Mouse (Mus musculus) midbrain, embryonic 11.5 days (tissue): Measurements from ENCODE around the gene 1700067K01Rik. TPM values are rescaled to one million over a fixed set of nuclear protein-coding genes. Genes with fewer than 3 reads are reported as not detected.
"Not testable (repeated sequence)": the region's sequence is repeated elsewhere in the genome, so short reads cannot be mapped to it uniquely, and the experiment has no call there.

Source experiments
- ATAC-seq: fragments of 200-750 bp; cut with Nextera tagmentation; 2 replicates; pipeline ENCODE4 v1.8.0; 2017; ENCODE audit warnings: moderate TSS enrichment, moderate library complexity; ENCODE audit not compliant: low FRiP score
- DNase-seq: peaks from one replicate; pipeline ENCODE4 v3.0.0; 2015; ENCODE audit warnings: low spot score; ENCODE audit errors: missing footprints
- H3K27ac ChIP-seq: fragments of 300-500 bp; sonication (generic); 2 replicates; pipeline ENCODE4 v1.5.1; 2014; ENCODE audit warnings: low read depth, low read length
- H3K27me3 ChIP-seq: fragments of 300-500 bp; sonication (generic); 2 replicates; pipeline ENCODE4 v1.6.1; 2014; ENCODE audit warnings: mild to moderate bottlenecking, low read length, moderate library complexity, mixed read lengths; ENCODE audit not compliant: control insufficient read depth, insufficient read depth
- H3K36me3 ChIP-seq: fragments of 300-500 bp; sonication (generic); 2 replicates; pipeline ENCODE4 v1.6.1; 2014; ENCODE audit warnings: mild to moderate bottlenecking, low read length, moderate library complexity, mixed read lengths; ENCODE audit not compliant: control insufficient read depth, insufficient read depth
- H3K4me1 ChIP-seq: fragments of 300-500 bp; sonication (generic); 2 replicates; pipeline ENCODE4 v1.6.1; 2014; ENCODE audit warnings: low read length; ENCODE audit not compliant: control insufficient read depth, insufficient read depth
- H3K4me2 ChIP-seq: fragments of 300-500 bp; sonication (generic); 2 replicates; pipeline ENCODE4 v1.6.1; 2014; ENCODE audit warnings: mild to moderate bottlenecking, moderate library complexity
- H3K4me3 ChIP-seq: fragments of 300-500 bp; sonication (generic); 2 replicates; pipeline ENCODE4 v1.5.1; 2014; ENCODE audit warnings: low read depth, low read length
- H3K9ac ChIP-seq: fragments of 300-500 bp; sonication (generic); 2 replicates; pipeline ENCODE4 v1.6.1; 2014; ENCODE audit warnings: low read length
- H3K9me3 ChIP-seq: fragments of 300-500 bp; sonication (generic); 2 replicates; pipeline ENCODE4 v1.6.1; 2016; ENCODE audit warnings: low read length; ENCODE audit not compliant: control insufficient read depth
- WGBS: fragments of 180-500 bp; shearing (Covaris S2); extraction: QIAGEN DNeasy Blood & Tissue Kit; methylation state at CpG from one replicate; pipeline ENCODE4 v1.1.7; 2014; 5-methylcytosine and 5-hydroxymethylcytosine counted together
- polyA plus RNA-seq: library from polyadenylated mRNA; unstranded; fragments of >200 nt; fragmentation: Nextera tagmentation; extraction: Ambion mirVana; gene quantifications from 2 replicates; pipeline ENCODE4 v1.2.1, GENCODE M21; 2014

Gene 1700067K01Rik
- polyA plus RNA-seq, 1 experiment from 2014 or later, result 0.56 TPM

GRCm38 (mm10) chr8:83980250-83980649, 21.1 kb upstream of the 1700067K01Rik start:
- Histone ChIP-seq H3K9ac (no peak overlapping the region), H3K4me1 (no peaks in the 10 kb centered on the region), H3K9me3 (no peaks in the 10 kb centered on the region), H3K27me3 (no peaks in the 10 kb centered on the region), H3K4me2 (no peak overlapping the region), H3K36me3 (peaks cover 12% of the 10 kb centered on the region), H3K4me3 (no peak overlapping the region), H3K27ac (no peak overlapping the region)
- 92% methylated on average over 1 of the region's 1 CpGs for WGBS
- ATAC-seq (no peak), DNase-seq (no peak)

DNA sequence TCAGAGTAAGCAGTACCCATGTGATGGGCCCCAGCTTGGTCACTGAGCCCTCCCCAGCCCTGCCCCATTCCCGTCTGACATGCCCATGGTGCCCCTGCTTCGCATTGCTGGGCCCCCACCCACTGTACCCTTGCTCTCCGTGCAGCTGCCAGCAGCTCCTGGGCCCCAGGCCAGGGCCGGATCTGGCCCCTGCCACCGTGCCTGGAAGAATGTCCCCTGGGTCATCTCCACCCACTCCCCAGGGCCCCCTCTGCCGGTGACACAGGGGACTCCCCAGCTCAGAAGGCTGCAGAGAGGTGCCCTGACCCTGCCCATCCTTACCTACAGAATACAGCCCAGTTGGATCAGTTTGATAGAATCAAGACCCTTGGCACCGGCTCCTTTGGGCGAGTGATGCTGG, 20.5 kb upstream of the 1700067K01Rik start:
- 90% methylated on average over 8 of the region's 8 CpGs for WGBS
- Histone ChIP-seq H3K4me3 (no peak overlapping the region), H3K4me2 (no peak overlapping the region), H3K9me3 (no peaks in the 10 kb centered on the region), H3K36me3 (peaks cover 12% of the 10 kb centered on the region), H3K27me3 (no peaks in the 10 kb centered on the region), H3K4me1 (no peaks in the 10 kb centered on the region), H3K9ac (no peak overlapping the region), H3K27ac (no peak overlapping the region)
- DNase-seq, result no peak
- ATAC-seq, result no peak

GRCm38 (mm10) chr8:83981533-83981932, 19.8 kb upstream of the 1700067K01Rik start:
- H3K9ac ChIP-seq, result no peak overlapping the region
- no peak for DNase-seq
- H3K27me3 ChIP-seq, result no peaks in the 10 kb centered on the region
- no peaks in the 10 kb centered on the region for H3K4me1 ChIP-seq
- H3K4me2 ChIP-seq, result no peak overlapping the region
- peaks cover 13% of the 10 kb centered on the region for H3K36me3 ChIP-seq
- WGBS, result 97% methylated on average over 7 of the region's 7 CpGs
- ATAC-seq, result no peak
- no peak overlapping the region for H3K27ac ChIP-seq
- H3K9me3 ChIP-seq, result no peaks in the 10 kb centered on the region
- H3K4me3 ChIP-seq, result no peak overlapping the region

DNA sequence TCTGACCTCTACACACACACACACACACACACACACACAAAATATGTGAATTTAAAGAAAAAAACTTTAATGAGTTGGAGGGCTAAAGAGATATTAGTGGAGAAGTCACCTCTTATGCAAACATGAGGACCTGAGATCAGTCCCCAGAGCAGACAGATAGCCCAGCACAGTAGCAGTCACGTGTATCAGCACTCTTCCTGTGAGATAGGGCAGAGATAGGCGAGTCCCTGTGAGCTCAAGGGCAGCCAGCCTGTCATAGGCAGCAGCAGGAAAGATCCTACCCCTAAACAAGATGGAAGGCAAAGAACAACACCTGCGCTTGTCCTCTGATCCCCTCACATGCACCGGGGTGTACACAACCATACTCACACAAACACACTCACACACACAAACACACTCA, 18.9 kb upstream of the 1700067K01Rik start:
- Histone ChIP-seq H3K4me3 (no peak overlapping the region), H3K9me3 (no peaks in the 10 kb centered on the region), H3K9ac (no peak overlapping the region), H3K36me3 (peaks cover 20% of the 10 kb centered on the region), H3K4me2 (no peak overlapping the region), H3K27ac (no peak overlapping the region), H3K4me1 (no peaks in the 10 kb centered on the region), H3K27me3 (no peaks in the 10 kb centered on the region)
- DNase-seq (no peak), ATAC-seq (no peak)
- WGBS, result 86% methylated on average over 4 of the region's 4 CpGs

DNA sequence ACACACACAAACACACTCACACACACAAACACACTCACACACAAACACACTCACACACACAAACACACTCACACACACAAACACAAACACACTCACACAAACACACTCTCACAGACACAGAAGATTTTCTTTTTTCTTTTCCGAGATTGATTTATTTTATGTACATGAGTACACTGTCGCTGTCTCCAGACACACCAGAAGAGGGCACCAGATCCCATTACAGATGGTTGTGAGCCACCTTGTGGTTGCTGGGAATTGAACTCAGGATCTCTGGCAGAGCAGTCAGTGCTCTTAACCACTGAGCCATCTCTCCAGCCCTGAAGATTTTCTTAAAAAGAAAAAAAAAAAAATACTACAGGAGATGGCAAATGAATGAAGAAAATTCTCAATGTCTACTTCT, 18.1 kb upstream of the 1700067K01Rik start:
- ATAC-seq, result not testable (repeated sequence)
- peaks cover 21% of the 10 kb centered on the region for H3K36me3 ChIP-seq
- WGBS, result 99% methylated on average over 2 of the region's 2 CpGs

GRCm38 (mm10) chr8:83989243-83989642, 12.1 kb upstream of the 1700067K01Rik start:
- no peak for ATAC-seq
- peaks cover 25% of the 10 kb centered on the region for H3K36me3 ChIP-seq

More for the DNA sequence above, 18.1 kb upstream of the 1700067K01Rik start:
- not testable (repeated sequence) for H3K27ac ChIP-seq, H3K9me3 ChIP-seq, H3K4me3 ChIP-seq, H3K4me2 ChIP-seq, H3K27me3 ChIP-seq, DNase-seq, H3K4me1 ChIP-seq, H3K9ac ChIP-seq

GRCm38 (mm10) chr8:83990170-83990569, 11.1 kb upstream of the 1700067K01Rik start:
- no peaks in the 10 kb centered on the region for H3K27me3 ChIP-seq
- DNase-seq (no peak), ATAC-seq (no peak)
- H3K4me2 ChIP-seq, result no peak overlapping the region
- no peak overlapping the region for H3K27ac ChIP-seq
- WGBS, result 93% methylated on average over 14 of the region's 14 CpGs
- no peak overlapping the region for H3K9ac ChIP-seq
- H3K4me3 ChIP-seq, result no peak overlapping the region
- H3K36me3 ChIP-seq, result peaks cover 27% of the 10 kb centered on the region
- H3K9me3 ChIP-seq, result no peaks in the 10 kb centered on the region
- no peaks in the 10 kb centered on the region for H3K4me1 ChIP-seq

More at GRCm38 (mm10) chr8:83989243-83989642, 12.1 kb upstream of the 1700067K01Rik start:
- no peak overlapping the region for H3K4me3 ChIP-seq
- no peak for DNase-seq
- H3K4me1 ChIP-seq, result no peaks in the 10 kb centered on the region
- 92% methylated on average over 7 of the region's 7 CpGs for WGBS
- no peaks in the 10 kb centered on the region for H3K27me3 ChIP-seq
- no peaks in the 10 kb centered on the region for H3K9me3 ChIP-seq
- no peak overlapping the region for H3K27ac ChIP-seq
- no peak overlapping the region for H3K4me2 ChIP-seq
- no peak overlapping the region for H3K9ac ChIP-seq

- ATAC-seq (no peak), DNase-seq (no peak)
- H3K4me3 ChIP-seq, result no peak overlapping the region
- peaks cover 3% of the 10 kb centered on the region; the same call in 1 of the 2 replicates for H3K4me1 ChIP-seq
- H3K9ac ChIP-seq, result no peak overlapping the region
- 81% methylated on average over 2 of the region's 2 CpGs for WGBS
- peaks cover 19% of the 10 kb centered on the region for H3K36me3 ChIP-seq
- no peaks in the 10 kb centered on the region for H3K27me3 ChIP-seq
- H3K27ac ChIP-seq, result no peak overlapping the region
- H3K4me2 ChIP-seq, result no peak overlapping the region
- H3K9me3 ChIP-seq, result no peaks in the 10 kb centered on the region
Measured at GRCm38 (mm10) chr8:83992488-83992887, 8.8 kb upstream of the 1700067K01Rik start.

GRCm38 (mm10) chr8:83994030-83994429, 7.3 kb upstream of the 1700067K01Rik start:
- Histone ChIP-seq H3K27me3 (no peaks in the 10 kb centered on the region), H3K4me3 (no peak overlapping the region), H3K9ac (no peak overlapping the region), H3K9me3 (no peaks in the 10 kb centered on the region), H3K36me3 (peaks cover 16% of the 10 kb centered on the region), H3K27ac (no peak overlapping the region), H3K4me1 (peaks cover 10% of the 10 kb centered on the region), H3K4me2 (no peak overlapping the region)
- DNase-seq (no peak), ATAC-seq (no peak)
- 83% methylated on average over 3 of the region's 3 CpGs for WGBS
